Mouse (Mus musculus) forebrain, postnatal 0 days (tissue): ENCODE data around the gene Tnfrsf4. TPM values are rescaled to one million over a fixed set of nuclear protein-coding genes. Genes with fewer than 3 reads are reported as not detected.

Experiments used
- ATAC-seq: fragments of 200-750 bp; cut with Nextera tagmentation; 2 replicates; pipeline ENCODE4 v1.8.0; 2017; ENCODE audit warnings: mild to moderate bottlenecking, moderate library complexity
- DNase-seq: peaks from one replicate; pipeline ENCODE4 v3.0.0-alpha.2; 2015
- H3K27ac ChIP-seq: fragments of 300-500 bp; sonication (generic); 2 replicates; pipeline ENCODE4 v1.5.1; 2014; ENCODE audit warnings: low read depth, mild to moderate bottlenecking, antibody characterized with exemption, low read length, moderate library complexity, mixed read lengths
- H3K27me3 ChIP-seq: fragments of 300-500 bp; sonication (generic); 2 replicates; pipeline ENCODE4 v1.6.1; 2014; ENCODE audit warnings: mild to moderate bottlenecking, low read length, mixed read lengths; ENCODE audit not compliant: insufficient read depth
- H3K36me3 ChIP-seq: fragments of 300-500 bp; sonication (generic); 2 replicates; pipeline ENCODE4 v1.6.1; 2014; ENCODE audit warnings: mild to moderate bottlenecking, moderate library complexity; ENCODE audit not compliant: insufficient read depth
- H3K4me1 ChIP-seq: fragments of 300-500 bp; sonication (generic); 2 replicates; pipeline ENCODE4 v1.6.1; 2014; ENCODE audit warnings: antibody characterized with exemption; ENCODE audit not compliant: insufficient read depth
- H3K4me2 ChIP-seq: fragments of 300-500 bp; sonication (generic); 2 replicates; pipeline ENCODE4 v1.6.1; 2014; ENCODE audit warnings: low read depth, mild to moderate bottlenecking, moderate library complexity
- H3K4me3 ChIP-seq: fragments of 300-500 bp; sonication (generic); 2 replicates; pipeline ENCODE4 v1.5.1; 2014; ENCODE audit warnings: low read depth, low read length, mixed read lengths
- H3K9ac ChIP-seq: fragments of 300-500 bp; sonication (generic); 2 replicates; pipeline ENCODE4 v1.6.1; 2014; ENCODE audit warnings: mild to moderate bottlenecking
- H3K9me3 ChIP-seq: fragments of 300-500 bp; sonication (generic); 2 replicates; pipeline ENCODE4 v1.6.1; 2016; ENCODE audit warnings: low read length
- CTCF ChIP-seq: sonication (generic); IDR thresholded peaks from 2 replicates; pipeline ENCODE4 v1.5.1; 2016; ENCODE audit warnings: antibody characterized with exemption, control low read depth, low read depth
- WGBS: fragments of 180-500 bp; shearing (Covaris S2); extraction: QIAGEN DNeasy Blood & Tissue Kit; methylation state at CpG from one replicate; pipeline ENCODE4 v1.1.7; 2014; 5-methylcytosine and 5-hydroxymethylcytosine counted together
- polyA plus RNA-seq: library from polyadenylated mRNA; unstranded; fragments of >200 nt; fragmentation: Nextera tagmentation; extraction: Ambion mirVana; gene quantifications from 2 replicates; pipeline ENCODE4 v1.2.1, GENCODE M21; 2015
- total RNA-seq: library from RNA; depleted of rRNA; stranded (reverse); fragments of >200 nt; gene quantifications from 2 replicates; pipeline ENCODE4 v1.2.3, GENCODE M21; 2014

The Tnfrsf4 gene
- total and polyA plus RNA-seq, 2 experiments from 2014 or later: 0.40 to 0.48 TPM

GRCm38 (mm10) chr4:156026013-156026412 lies 12.4 kb downstream of the Tnfrsf4 start, which contains the start of gene Tnfrsf18:
Gene Tnfrsf18, plus strand, starts transcription at chr4:156026164.
- 48% methylated on average over 4 of the region's 4 CpGs for WGBS
- H3K36me3 ChIP-seq: peaks cover 6% of the 10 kb centered on the region; the same call in 1 of the 2 replicates
- H3K27me3 ChIP-seq: no peaks in the 10 kb centered on the region
- H3K9me3 ChIP-seq: no peaks in the 10 kb centered on the region
- H3K4me3 ChIP-seq: no peak within 1 kb of the TSS
- H3K27ac ChIP-seq: no peak within 1 kb of the TSS
- TF ChIP-seq CTCF: no peak
- no peak within 1 kb of the TSS for H3K9ac ChIP-seq
- ATAC-seq: no peak
- DNase-seq: no peak
- H3K4me1 ChIP-seq: peaks cover 8% of the 10 kb centered on the region
- no peak within 1 kb of the TSS for H3K4me2 ChIP-seq

GRCm38 (mm10) chr4:156028580-156028979 lies 14.9 kb downstream of the Tnfrsf4 start:
- 88% methylated on average over 7 of the region's 7 CpGs for WGBS
- H3K4me3 ChIP-seq: no peak overlapping the region
- ATAC-seq (no peak), DNase-seq (no peak)
- no peak overlapping the region for H3K9ac ChIP-seq
- H3K36me3 ChIP-seq: peaks cover 6% of the 10 kb centered on the region; the same call in 1 of the 2 replicates
- no peak overlapping the region for H3K27ac ChIP-seq
- no peaks in the 10 kb centered on the region for H3K9me3 ChIP-seq
- no peak for TF ChIP-seq CTCF
- H3K4me2 ChIP-seq: no peak overlapping the region
- no peaks in the 10 kb centered on the region for H3K27me3 ChIP-seq
- peaks cover 16% of the 10 kb centered on the region for H3K4me1 ChIP-seq

DNA sequence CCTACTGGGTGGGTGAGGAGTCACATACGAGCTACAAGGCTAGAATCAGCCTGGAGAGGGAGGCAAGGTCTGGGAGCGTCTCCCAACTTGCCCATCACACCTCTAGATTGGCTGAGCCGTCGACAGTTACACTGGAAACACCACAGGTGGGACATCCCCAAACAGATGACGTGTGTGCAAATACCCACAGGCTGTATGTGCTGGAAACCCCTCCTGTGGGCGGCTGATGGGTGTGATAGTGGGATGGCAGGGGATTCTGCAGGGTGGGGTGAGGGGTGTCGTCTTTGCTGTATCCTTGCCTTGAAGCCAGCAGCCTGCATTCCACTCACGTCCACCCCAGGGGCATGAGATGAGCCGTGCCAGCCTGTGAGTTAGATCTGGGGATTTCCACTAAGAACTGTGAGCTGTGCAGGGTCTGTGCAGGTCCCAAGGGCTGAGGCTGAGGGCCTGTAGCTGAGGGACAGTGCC lies 17.0 kb downstream of the Tnfrsf4 start:
- H3K27me3 ChIP-seq: peaks cover 9% of the 10 kb centered on the region
- no peak; the same call in 1 of the 2 replicates for TF ChIP-seq CTCF
- H3K4me1 ChIP-seq: peaks cover 16% of the 10 kb centered on the region
- peaks cover 6% of the 10 kb centered on the region; the same call in 1 of the 2 replicates for H3K36me3 ChIP-seq
- H3K4me3 ChIP-seq: peak overlapping the region; percentile 51
- WGBS: 68% methylated on average over 9 of the region's 9 CpGs
- DNase-seq (no peak), ATAC-seq (peak; percentile 10; the same call in 1 of the 2 replicates)
- H3K4me2 ChIP-seq: peak overlapping the region; percentile 73
- peak overlapping the region; percentile 64 for H3K27ac ChIP-seq
- H3K9ac ChIP-seq: peak overlapping the region; percentile 64
- no peaks in the 10 kb centered on the region for H3K9me3 ChIP-seq

- WGBS: 6% methylated on average over 7 of the region's 7 CpGs
- H3K27me3 ChIP-seq: peaks cover 14% of the 10 kb centered on the region
- H3K36me3 ChIP-seq: peaks cover 6% of the 10 kb centered on the region; the same call in 1 of the 2 replicates
- H3K9me3 ChIP-seq: no peaks in the 10 kb centered on the region
- H3K4me2 ChIP-seq: peak overlapping the region; percentile 73
- H3K4me1 ChIP-seq: peaks cover 16% of the 10 kb centered on the region
- DNase-seq (no peak), ATAC-seq (peak; percentile 4; the same call in 1 of the 2 replicates)
- H3K27ac ChIP-seq: peak overlapping the region; percentile 64
- peak overlapping the region; percentile 51 for H3K4me3 ChIP-seq
- H3K9ac ChIP-seq: peak overlapping the region; percentile 64
- TF ChIP-seq CTCF: no peak
Observed at GRCm38 (mm10) chr4:156031255-156031592, 17.6 kb downstream of the Tnfrsf4 start.

- peak overlapping the region; percentile 73 for H3K4me2 ChIP-seq
- peaks cover 16% of the 10 kb centered on the region for H3K27me3 ChIP-seq
- H3K36me3 ChIP-seq: peaks cover 6% of the 10 kb centered on the region; the same call in 1 of the 2 replicates
- H3K4me1 ChIP-seq: peaks cover 16% of the 10 kb centered on the region
- peak overlapping the region; percentile 51 for H3K4me3 ChIP-seq
- TF ChIP-seq CTCF: peak; percentile 21; the same call in 1 of the 2 replicates
- H3K9me3 ChIP-seq: no peaks in the 10 kb centered on the region
- 2% methylated on average over 24 of the region's 24 CpGs for WGBS
- H3K27ac ChIP-seq: peak overlapping the region; percentile 64
- DNase-seq (peak; percentile 90), ATAC-seq (peak; percentile 92)
- peak overlapping the region; percentile 64 for H3K9ac ChIP-seq
Observed at GRCm38 (mm10) chr4:156031593-156032391, 18.1 kb downstream of the Tnfrsf4 start.

DNA sequence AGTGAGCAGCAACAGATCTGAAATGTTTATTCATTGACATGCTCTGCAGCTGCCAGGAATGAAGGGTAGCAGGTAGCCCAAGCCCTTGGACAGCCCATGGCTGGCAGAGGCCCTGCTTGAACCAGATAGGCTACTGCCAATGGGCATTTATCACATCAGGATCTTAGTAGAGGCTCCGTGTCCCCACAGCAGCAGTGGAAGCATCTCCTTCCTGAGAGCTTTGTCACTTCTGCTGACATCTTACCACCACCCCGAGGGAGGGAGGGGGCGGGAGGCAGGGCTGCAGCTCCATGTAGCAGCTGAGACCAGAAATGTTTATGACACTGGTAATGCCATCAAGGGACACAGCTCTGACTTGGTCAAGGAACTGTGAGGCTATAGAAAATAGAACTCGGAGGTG lies 19.2 kb downstream of the Tnfrsf4 start:
- Histone ChIP-seq H3K9ac (no peak overlapping the region), H3K9me3 (no peaks in the 10 kb centered on the region), H3K36me3 (peaks cover 6% of the 10 kb centered on the region; the same call in 1 of the 2 replicates), H3K27me3 (peaks cover 16% of the 10 kb centered on the region), H3K4me1 (peaks cover 16% of the 10 kb centered on the region), H3K27ac (no peak overlapping the region), H3K4me2 (no peak overlapping the region), H3K4me3 (no peak overlapping the region)
- WGBS: 88% methylated on average over 4 of the region's 4 CpGs
- ATAC-seq (no peak), DNase-seq (no peak)
- no peak for TF ChIP-seq CTCF
